Mouse (Mus musculus) c-Kit-positive CD71-positive TER-119-negative erythroid progenitor cells, embryonic 14.5 days (primary cell): ENCODE data around the gene Unc13c.

ENCODE experiments used
- DNase-seq: peaks from one replicate; pipeline ENCODE4 v3.0.0-alpha.2; 2013; ENCODE audit warnings: low read depth

Unc13c gene

GRCm38 (mm10) chr9:73968641-73969121 is at the start of gene Unc13c:
Gene Unc13c, minus strand, starts transcription at chr9:73968966.
- DNase-seq: no peak

DNA sequence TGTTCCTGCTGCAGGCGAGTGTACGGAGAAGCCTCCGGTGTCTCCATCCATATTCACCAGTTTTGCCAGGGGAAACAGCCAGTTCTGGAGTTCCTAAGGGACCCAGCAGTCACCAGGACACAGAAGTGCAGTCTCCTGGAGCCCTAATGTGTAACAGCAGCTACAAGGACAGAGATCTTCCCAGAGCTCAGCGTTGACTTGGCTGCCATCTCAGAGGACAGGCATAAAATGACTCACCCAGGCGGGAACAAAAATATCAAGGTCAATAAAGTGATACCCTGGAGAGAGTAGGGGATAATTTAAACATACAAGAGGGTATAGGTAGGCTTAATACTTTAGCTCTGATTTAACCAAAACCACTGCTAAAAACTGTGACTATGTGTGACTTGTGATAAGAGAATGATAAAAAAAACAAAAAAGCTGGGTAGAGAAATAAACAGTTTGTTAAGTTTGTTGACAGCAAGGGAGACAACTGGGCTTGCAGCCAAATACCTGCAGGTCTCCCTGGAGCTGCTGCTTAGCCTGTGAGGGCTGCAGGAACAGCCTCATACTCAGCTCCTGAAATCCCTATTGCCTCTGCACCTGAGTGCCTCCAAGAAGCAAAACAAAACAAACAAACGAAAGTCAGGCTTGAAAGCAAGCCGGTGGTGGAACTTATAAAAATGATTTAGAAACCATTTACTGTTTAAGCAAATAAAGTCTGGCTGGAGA is 39.4 kb upstream of the Unc13c start:
- DNase-seq: no peak

DNA sequence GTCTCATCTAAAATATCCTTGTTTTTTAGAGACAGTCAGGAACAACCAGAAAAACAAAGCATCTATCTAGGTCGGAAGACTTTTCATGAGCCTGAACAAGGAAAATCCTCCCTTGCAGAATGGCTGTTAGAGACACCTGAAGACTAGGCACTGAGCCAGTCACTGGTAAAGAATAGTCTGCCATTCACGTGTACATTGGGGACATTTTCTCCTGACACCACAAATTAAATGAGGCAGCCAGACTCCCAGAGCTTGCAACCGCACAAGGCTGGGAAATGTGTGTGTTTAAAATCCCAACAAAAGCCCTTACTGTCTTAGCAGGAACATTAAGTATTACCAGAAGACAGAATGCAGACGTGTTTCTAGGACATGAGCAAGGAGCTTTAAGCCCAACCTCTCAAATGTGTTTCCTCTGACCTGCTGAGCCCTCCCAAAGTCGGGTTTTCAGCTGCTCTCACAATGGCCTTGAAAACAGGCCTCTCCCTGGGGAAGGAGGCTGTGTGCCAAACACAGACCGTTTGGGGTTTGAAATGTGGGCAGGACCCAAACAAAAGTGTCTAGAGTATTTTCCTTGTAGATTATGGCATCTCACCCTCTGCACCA is 33.7 kb upstream of the Unc13c start:
- no peak for DNase-seq

- DNase-seq: no peak
Observed at GRCm38 (mm10) chr9:73988096-73988495, 19.3 kb upstream of the Unc13c start.

DNA sequence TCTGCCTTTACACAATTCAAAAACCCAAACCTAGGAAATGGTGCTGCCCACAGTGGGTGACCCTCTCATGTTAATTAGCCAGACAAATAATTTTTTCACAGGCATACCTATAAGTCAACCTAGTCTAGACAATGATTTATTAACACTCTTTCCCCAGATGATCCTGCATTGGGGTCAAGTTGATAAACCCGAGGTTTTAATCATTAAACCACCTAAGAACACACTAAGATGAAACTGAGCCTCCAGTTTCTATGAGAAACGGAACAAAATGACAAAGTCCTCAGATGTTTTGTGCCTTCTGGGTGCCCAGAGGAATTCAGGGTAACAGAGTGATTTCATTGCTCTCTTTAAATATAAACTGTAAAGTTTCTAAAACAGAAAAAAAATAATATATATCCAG is 18.5 kb upstream of the Unc13c start:
- no peak for DNase-seq

GRCm38 (mm10) chr9:73982597-73983344 is 14.0 kb upstream of the Unc13c start:
- DNase-seq: peak; percentile 6

GRCm38 (mm10) chr9:73972327-73972988 is 3.7 kb upstream of the Unc13c start:
- DNase-seq: no peak

DNA sequence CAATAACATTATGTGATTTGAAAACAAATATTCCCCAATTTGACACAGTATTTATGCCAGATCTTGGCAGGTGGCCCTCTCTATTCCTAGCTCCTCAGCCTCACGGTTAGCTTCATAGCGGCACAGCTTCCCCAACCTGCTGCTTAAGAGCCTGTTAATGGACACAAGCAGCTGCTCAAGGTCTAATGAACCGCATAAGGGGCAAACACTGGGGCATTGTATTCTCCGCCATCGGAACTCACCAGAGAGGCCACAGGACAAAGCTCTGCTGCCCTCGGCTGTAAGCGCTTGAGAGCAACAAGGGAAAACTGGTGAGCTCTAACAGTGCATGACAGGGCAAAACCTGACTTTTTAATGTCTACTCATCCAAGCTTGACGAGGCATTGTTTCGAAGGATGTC is 2.0 kb upstream of the Unc13c start:
- DNase-seq: no peak

DNA sequence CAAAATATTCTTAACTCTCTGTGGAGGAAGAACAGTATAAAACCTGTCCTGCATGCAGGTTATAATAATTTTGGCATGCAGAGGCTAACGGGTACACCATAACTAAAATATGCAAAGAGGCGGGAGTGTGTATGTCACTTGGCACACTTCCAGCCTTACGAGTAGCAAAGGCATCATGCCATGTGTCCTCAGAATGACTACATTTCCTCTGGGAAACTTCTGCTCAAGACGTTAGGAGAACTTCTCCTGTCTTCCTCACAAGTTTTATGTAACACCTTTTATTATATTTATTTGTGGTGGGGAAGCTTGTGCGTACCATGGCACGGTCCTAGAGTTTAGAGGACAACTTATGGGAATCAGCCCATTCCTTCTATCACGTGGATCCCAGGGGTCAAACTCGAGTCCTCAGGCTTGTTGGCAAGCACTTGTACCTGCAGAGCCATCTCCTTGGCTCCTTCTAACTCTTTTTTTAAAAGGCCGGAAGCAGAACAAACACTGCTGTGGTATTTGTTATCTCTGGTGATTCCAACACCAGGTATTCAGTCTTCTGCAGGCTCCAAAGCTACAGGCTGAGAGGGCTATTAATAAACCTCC is 3.3 kb downstream of the Unc13c start:
- DNase-seq: no peak

GRCm38 (mm10) chr9:73962471-73962870 is 6.3 kb downstream of the Unc13c start:
- no peak for DNase-seq

DNA sequence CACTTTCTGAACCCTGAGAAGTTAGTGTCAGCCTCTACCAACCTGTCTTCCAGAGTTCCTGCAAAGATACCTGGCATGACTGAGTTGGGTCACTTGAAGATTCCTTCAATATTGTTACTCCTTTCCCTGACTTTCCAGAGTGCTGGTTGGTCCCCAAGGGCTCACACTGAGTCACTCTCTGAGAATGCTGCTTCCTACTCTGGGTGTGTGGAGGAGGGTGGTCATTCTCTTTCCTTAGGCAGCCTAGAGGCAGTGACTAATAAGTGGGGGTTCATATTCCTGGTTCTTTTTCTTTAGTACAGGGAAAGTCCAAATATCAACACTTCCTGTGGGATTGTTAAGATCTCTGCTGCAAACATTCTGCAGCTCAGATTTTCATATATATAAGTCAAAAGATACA is 16.4 kb downstream of the Unc13c start:
- no peak for DNase-seq

- DNase-seq: no peak
Observed at GRCm38 (mm10) chr9:73951586-73951985, 17.2 kb downstream of the Unc13c start.

DNA sequence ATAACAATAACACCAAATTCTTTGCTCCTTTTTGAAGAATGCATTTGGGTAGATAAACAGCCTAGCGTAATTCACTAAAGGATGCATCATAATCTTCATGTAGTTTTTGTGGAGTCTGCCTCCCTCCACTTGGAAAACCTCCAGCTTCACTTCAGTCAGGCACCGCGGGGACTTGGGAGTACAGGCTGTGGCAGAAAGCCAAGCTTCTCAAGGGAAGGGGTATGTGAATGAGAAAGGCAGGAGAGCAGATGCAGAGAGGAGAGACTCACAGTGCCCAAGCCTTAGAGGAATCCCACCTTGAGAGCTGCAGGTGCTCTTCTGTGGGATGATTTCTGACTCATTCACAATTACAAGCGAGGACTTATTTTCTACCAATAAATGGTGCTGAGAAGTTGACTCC is 33.9 kb downstream of the Unc13c start:
- no peak for DNase-seq

DNA sequence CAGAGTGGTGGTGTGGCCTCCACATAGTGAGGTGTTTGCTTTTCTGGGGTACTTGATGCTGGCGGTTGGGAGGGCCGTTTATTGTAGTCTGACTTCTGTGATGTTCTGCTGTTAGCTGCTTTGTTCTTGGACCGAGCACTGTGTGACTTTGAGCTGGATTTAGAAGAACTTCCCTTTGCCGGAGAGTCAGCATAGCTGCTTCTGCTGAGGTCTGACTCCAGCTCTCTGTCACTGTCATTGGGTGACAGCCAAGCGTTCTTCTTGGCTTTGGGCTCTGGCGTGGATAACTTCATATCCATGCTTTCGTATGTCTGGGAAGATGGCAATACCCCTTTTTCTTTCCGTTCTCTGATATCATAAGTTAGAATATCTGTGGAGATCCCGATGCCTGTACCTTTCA is 36.8 kb downstream of the Unc13c start:
- no peak for DNase-seq

DNA sequence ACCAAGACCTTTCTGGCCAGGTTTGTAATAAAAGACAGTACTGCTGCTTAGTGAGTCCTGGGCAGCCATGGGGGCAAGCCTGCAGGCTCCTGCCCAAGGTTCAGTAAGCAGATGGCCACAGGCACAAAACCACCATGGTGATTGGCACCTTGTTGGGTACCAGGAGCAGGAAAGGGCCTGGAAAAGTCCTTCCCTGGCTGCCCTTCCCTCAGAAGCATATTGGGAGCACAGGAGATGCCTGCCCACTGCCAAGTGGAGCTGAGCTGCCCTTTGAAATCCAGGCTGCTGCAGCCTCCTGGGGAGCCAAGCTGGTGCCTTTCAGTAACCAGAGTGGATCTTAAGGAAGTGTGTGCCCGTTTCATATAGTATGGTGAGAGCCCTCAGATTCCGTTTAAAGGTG is 41.5 kb downstream of the Unc13c start:
- DNase-seq: no peak

- no peak for DNase-seq
Observed at GRCm38 (mm10) chr9:73922449-73923115, 46.2 kb downstream of the Unc13c start.

DNA sequence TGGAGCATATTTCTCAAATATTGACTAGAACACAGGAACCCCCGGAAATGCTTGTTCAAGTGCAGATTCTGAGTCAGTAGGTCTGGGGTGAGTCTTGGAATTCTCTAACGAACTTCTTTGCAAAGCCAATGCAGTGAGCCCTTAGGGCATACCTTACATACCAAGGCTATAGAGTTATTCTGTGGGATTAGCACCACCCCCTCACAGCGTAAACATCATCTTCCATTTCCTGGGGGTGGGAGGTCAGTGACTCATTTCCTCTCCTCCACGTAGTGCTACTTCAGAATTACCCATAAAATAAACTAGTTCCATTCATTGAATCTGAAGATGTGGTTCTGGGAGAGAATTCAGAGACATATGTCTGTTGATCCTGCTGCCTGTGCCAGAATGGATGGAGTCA is 62.8 kb downstream of the Unc13c start:
- no peak for DNase-seq

GRCm38 (mm10) chr9:73898516-73898915 is 70.2 kb downstream of the Unc13c start:
- no peak for DNase-seq

DNA sequence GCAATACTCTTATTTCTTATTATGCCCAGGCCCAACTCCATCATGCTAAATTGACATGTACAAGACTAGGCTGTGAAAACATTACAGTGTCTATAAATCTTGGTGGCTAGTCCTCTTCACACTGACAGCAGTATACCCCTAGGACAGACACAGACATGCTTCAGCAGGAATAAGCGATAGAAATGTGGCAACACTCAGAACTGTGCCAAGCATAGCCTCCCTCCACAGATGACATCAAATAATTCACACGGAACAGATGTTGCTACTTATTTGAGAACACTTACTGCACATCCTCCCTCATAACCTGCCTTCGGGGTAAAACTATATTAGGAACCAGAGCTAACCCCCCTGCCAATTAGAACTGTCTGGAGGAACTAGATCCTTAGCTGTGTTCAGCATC is 72.6 kb downstream of the Unc13c start:
- no peak for DNase-seq

- DNase-seq: no peak
Observed at GRCm38 (mm10) chr9:73883587-73883986, 85.2 kb downstream of the Unc13c start.

DNA sequence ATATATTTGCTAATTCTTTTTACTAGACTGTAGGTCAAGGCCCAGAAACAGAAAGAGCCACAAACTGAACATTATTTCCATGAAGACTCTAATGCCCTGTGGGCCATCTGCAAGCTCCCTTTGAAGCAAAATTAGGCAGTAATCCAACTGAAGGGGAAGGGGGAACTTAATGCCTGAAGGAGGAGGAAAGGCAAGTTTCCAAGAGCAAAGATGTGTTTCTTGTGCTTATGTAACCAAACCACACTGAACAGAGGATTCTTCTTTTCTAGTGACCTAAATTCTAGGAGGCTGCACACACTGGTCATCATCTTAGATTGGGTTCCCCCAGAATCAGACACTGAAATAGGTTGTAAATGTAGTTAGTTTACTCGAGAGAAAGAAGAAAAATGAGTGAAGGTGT is 85.6 kb downstream of the Unc13c start:
- DNase-seq: no peak
